Mouse (Mus musculus): Measurements from ENCODE around the gene BC029722. TPM values are rescaled to one million over a fixed set of nuclear protein-coding genes. Genes with fewer than 3 reads are reported as not detected.

BC029722 gene
- total and polyA plus RNA-seq, 3 experiments = 12.4 to 33.8 (median 22.7) TPM

- TF ChIP-seq HCFC1 (IDR thresholded peaks at IDR 0.05; ENCODE audit: low read depth, low read length) (no peak), JUN (IDR thresholded peaks at IDR 0.05; ENCODE audit: insufficient read depth, low read depth, low read length) (no peak), UBTF (IDR thresholded peaks at IDR 0.05; ENCODE audit: low read depth, low read length) (no peak), CHD1 (IDR thresholded peaks at IDR 0.05; ENCODE audit: low read depth, low read length) (no peak)
- in situ Hi-C loops (cut with MboI; ENCODE audit: low pct_ligation_motif_present, low pct_unique_long_range_greater_than_20kb, low sequenced_read_pairs) (loop anchor here (25.0 kb wide), 1 partner anchor 288 kb away; the partner anchor contains the start of genes Gm28036, Nfs1 and Romo1), dilution Hi-C loops (cut with MboI; ENCODE audit: extremely low pct_ligation_motif_present, extremely low pct_unique_long_range_greater_than_20kb, low sequenced_read_pairs) (no loop called here)
- no peak overlapping the region for H3K9ac ChIP-seq (ENCODE audit: insufficient read depth, low read depth)
- H3K36me3 ChIP-seq (replicated peaks in 1 of 2; ENCODE audit: control insufficient read depth in 1 of 2, insufficient read depth in 1 of 2, low read length in 1 of 2) = peaks cover 62 to 98% of the 10 kb centered on the region in 2 experiments
- H3K4me2 ChIP-seq (ENCODE audit: insufficient read depth, low read depth, poor library complexity, severe bottlenecking) = no peak overlapping the region
- no peaks in the 10 kb centered on the region for H3K4me1 ChIP-seq (ENCODE audit: control insufficient read depth in 1 of 2, insufficient read depth in 2 of 2)
- no peak overlapping the region for H3K27ac ChIP-seq (ENCODE audit: insufficient read depth, low read depth)
- H3K9me3 ChIP-seq (replicated peaks; ENCODE audit: low read length) = no peaks in the 10 kb centered on the region
- no peak overlapping the region for H3K4me3 ChIP-seq (replicated peaks in 1 of 3; ENCODE audit: low read depth in 2 of 3, low read length in 2 of 3, poor library complexity in 1 of 3)
- no peaks in the 10 kb centered on the region for H3K27me3 ChIP-seq (replicated peaks)
- no peak for DNase-seq (ENCODE audit: extremely low read depth)
- no peaks in the 10 kb centered on the region for H3K79me2 ChIP-seq (replicated peaks; ENCODE audit: control insufficient read depth, extremely low read depth, insufficient read depth, poor library complexity, severe bottlenecking)
These were observed 30.2 kb upstream of the BC029722 start for GRCm38 (mm10) chr2:155849464-155849863.

- Histone ChIP-seq H3K79me2 (replicated peaks; ENCODE audit: control insufficient read depth, extremely low read depth, insufficient read depth, poor library complexity, severe bottlenecking) (no peaks in the 10 kb centered on the region), H3K9me3 (replicated peaks; ENCODE audit: low read length) (no peaks in the 10 kb centered on the region), H3K9ac (ENCODE audit: insufficient read depth, low read depth) (no peak overlapping the region), H3K4me3 (replicated peaks in 1 of 3; ENCODE audit: low read depth in 2 of 3, low read length in 2 of 3, poor library complexity in 1 of 3) (no peak overlapping the region), H3K27ac (ENCODE audit: insufficient read depth, low read depth) (no peak overlapping the region), H3K27me3 (replicated peaks) (no peaks in the 10 kb centered on the region), H3K36me3 (replicated peaks in 1 of 2; ENCODE audit: control insufficient read depth in 1 of 2, insufficient read depth in 1 of 2, low read length in 1 of 2) (peaks cover 53 to 86% of the 10 kb centered on the region in 2 experiments), H3K4me2 (ENCODE audit: insufficient read depth, low read depth, poor library complexity, severe bottlenecking) (no peak overlapping the region), H3K4me1 (ENCODE audit: control insufficient read depth in 1 of 2, insufficient read depth in 2 of 2) (no peaks in the 10 kb centered on the region)
- dilution Hi-C loops (cut with MboI; ENCODE audit: extremely low pct_ligation_motif_present, extremely low pct_unique_long_range_greater_than_20kb, low sequenced_read_pairs) = no loop called here
- in situ Hi-C loops (cut with MboI; ENCODE audit: low pct_ligation_motif_present, low pct_unique_long_range_greater_than_20kb, low sequenced_read_pairs) = loop anchor here (25.0 kb wide), 1 partner anchor 289 kb away; the partner anchor contains the start of genes Gm28036, Nfs1 and Romo1
- DNase-seq (ENCODE audit: extremely low read depth) = peak; percentile 77
- peak; percentile 75 for TF ChIP-seq RAD21 (IDR thresholded peaks at IDR 0.05; ENCODE audit: low read depth, low read length)
- no peak for TF ChIP-seq JUN (IDR thresholded peaks at IDR 0.05; ENCODE audit: insufficient read depth, low read depth, low read length)
- no peak for TF ChIP-seq POLR2AphosphoS2 (IDR thresholded peaks at IDR 0.05; ENCODE audit: low read depth, low read length)
- peak; percentile 84 to 85 for TF ChIP-seq CTCF (conservative IDR thresholded peaks at IDR 0.05 in 1 of 2, IDR thresholded peaks at IDR 0.05 in 1 of 2; ENCODE audit: low read depth in 2 of 2, low read length in 2 of 2)
- no peak for TF ChIP-seq MAFK (IDR thresholded peaks at IDR 0.05; ENCODE audit: insufficient replicate concordance, low read length)
- peak; percentile 89 for TF ChIP-seq SMC3 (IDR thresholded peaks at IDR 0.05; ENCODE audit: low read depth, low read length)
These were observed 29.1 kb upstream of the BC029722 start for GRCm38 (mm10) chr2:155848291-155848690.

GRCm38 (mm10) chr2:155846930-155847329, 27.7 kb upstream of the BC029722 start:
- TF ChIP-seq EP300 (IDR thresholded peaks at IDR 0.05; ENCODE audit: low read length) (no peak), ZNF384 (IDR thresholded peaks at IDR 0.05; ENCODE audit: low read depth, low read length) (no peak), KAT2A (IDR thresholded peaks at IDR 0.05; ENCODE audit: insufficient replicate concordance, low read length) (no peak), NELFE (IDR thresholded peaks at IDR 0.05; ENCODE audit: low read depth, low read length) (no peak), SMC3 (IDR thresholded peaks at IDR 0.05; ENCODE audit: low read depth, low read length) (no peak), USF1 (IDR thresholded peaks at IDR 0.05; ENCODE audit: low read depth, low read length) (no peak), GABPA (IDR thresholded peaks at IDR 0.05; ENCODE audit: insufficient replicate concordance, low read depth, low read length) (no peak), CHD1 (IDR thresholded peaks at IDR 0.05; ENCODE audit: low read depth, low read length) (no peak), SIN3A (IDR thresholded peaks at IDR 0.05; ENCODE audit: low read length) (no peak), MAZ (IDR thresholded peaks at IDR 0.05; ENCODE audit: low read depth, low read length) (no peak), PAX5 (IDR thresholded peaks at IDR 0.05; ENCODE audit: low read length) (no peak), POLR2A (IDR thresholded peaks at IDR 0.05; ENCODE audit: low read depth, low read length) (no peak), RAD21 (IDR thresholded peaks at IDR 0.05; ENCODE audit: low read depth, low read length) (no peak)
- Histone ChIP-seq H3K9ac (ENCODE audit: insufficient read depth, low read depth) (no peak overlapping the region), H3K79me2 (replicated peaks; ENCODE audit: control insufficient read depth, extremely low read depth, insufficient read depth, poor library complexity, severe bottlenecking) (no peaks in the 10 kb centered on the region), H3K4me2 (ENCODE audit: insufficient read depth, low read depth, poor library complexity, severe bottlenecking) (no peak overlapping the region), H3K9me3 (replicated peaks; ENCODE audit: low read length) (no peaks in the 10 kb centered on the region), H3K27me3 (replicated peaks) (no peaks in the 10 kb centered on the region), H3K4me3 (replicated peaks in 1 of 3; ENCODE audit: low read depth in 2 of 3, low read length in 2 of 3, poor library complexity in 1 of 3) (no peak overlapping the region), H3K27ac (ENCODE audit: insufficient read depth, low read depth) (no peak overlapping the region), H3K36me3 (replicated peaks in 1 of 2; ENCODE audit: control insufficient read depth in 1 of 2, insufficient read depth in 1 of 2, low read length in 1 of 2) (peaks cover 47 to 72% of the 10 kb centered on the region in 2 experiments), H3K4me1 (ENCODE audit: control insufficient read depth in 1 of 2, insufficient read depth in 2 of 2) (no peaks in the 10 kb centered on the region)
- in situ Hi-C loops (cut with MboI; ENCODE audit: low pct_ligation_motif_present, low pct_unique_long_range_greater_than_20kb, low sequenced_read_pairs) = loop anchor here (25.0 kb wide), 1 partner anchor 290 kb away; the partner anchor contains the start of genes Gm28036, Nfs1 and Romo1
- no peak for DNase-seq (ENCODE audit: extremely low read depth)
- dilution Hi-C loops (cut with MboI; ENCODE audit: extremely low pct_ligation_motif_present, extremely low pct_unique_long_range_greater_than_20kb, low sequenced_read_pairs) = no loop called here

Data from CH12.LX (cell line).